ENCODE assay signal across 8 mouse cellular contexts in genomic region chr9:119357331-119358057, GRCm38 (mm10). TPM values are rescaled to one million over a fixed set of nuclear protein-coding genes. Genes with fewer than 3 reads are reported as not detected.
DNase-seq lines count a peak whose midpoint lies in the region; ATAC-seq and TF ChIP-seq lines count a peak whose summit lies in the region.

Gene Xylb, plus strand, starts transcription at chr9:119357381.

- H3K9me3 ChIP-seq in G1E (replicated peaks) = no peaks in the 10 kb centered on the region
- no peaks in the 10 kb centered on the region for H3K9me3 ChIP-seq in forebrain, postnatal 0 days (ENCODE audit: low read length)
- no peaks in the 10 kb centered on the region for H3K9me3 ChIP-seq in lung, embryonic 15.5 days

- peak within 1 kb of the TSS; percentile 54 for H3K9ac ChIP-seq in forebrain, postnatal 0 days
- H3K9ac ChIP-seq in lung, embryonic 15.5 days = peak within 1 kb of the TSS; percentile 68

- no peak within 1 kb of the TSS for H3K27ac ChIP-seq in forebrain, postnatal 0 days (ENCODE audit: low read depth, low read length)
- H3K27ac ChIP-seq in lung, embryonic 15.5 days = no peak within 1 kb of the TSS

- TF ChIP-seq CTCF in G1E (IDR thresholded peaks at IDR 0.05; ENCODE audit: low read depth, low read length) = peak; percentile 61
- TF ChIP-seq CTCF in forebrain, postnatal 0 days (IDR thresholded peaks at IDR 0.05; ENCODE audit: low read depth) = peak; percentile 85

- H3K4me1 ChIP-seq in G1E (ENCODE audit: insufficient read depth, low read depth, low read length) = peaks cover 17% of the 10 kb centered on the region
- H3K4me1 ChIP-seq in forebrain, postnatal 0 days (ENCODE audit: insufficient read depth) = no peaks in the 10 kb centered on the region
- 0 out of 2 replicates have a peak, but pooled peaks cover 6% of the 10 kb centered on the region for H3K4me1 ChIP-seq in lung, embryonic 15.5 days

- DNase-seq in G1E (ENCODE audit: low spot score) = peak; percentile 89
- DNase-seq in cerebellum, adult 18-20 months = peak; percentile 93 to 95
- DNase-seq in forebrain, postnatal 0 days = peak; percentile 85
- DNase-seq in heart, postnatal 4 days = peak; percentile 95
- peak; percentile 81 to 86 for DNase-seq in layer of hippocampus, adult 8-10 months (ENCODE audit: low spot score in 2 of 2)
- DNase-seq in ovary, adult 18-20 months (ENCODE audit: low spot score) = peak; percentile 80
- peak; percentile 76 for DNase-seq in thymus, postnatal 0 days (ENCODE audit: low spot score)

- no peaks in the 10 kb centered on the region for H3K27me3 ChIP-seq in G1E (ENCODE audit: insufficient read depth, low read length)
- H3K27me3 ChIP-seq in forebrain, postnatal 0 days (ENCODE audit: insufficient read depth, low read length) = no peaks in the 10 kb centered on the region
- H3K27me3 ChIP-seq in lung, embryonic 15.5 days = no peaks in the 10 kb centered on the region

- H3K36me3 ChIP-seq in G1E (replicated peaks) = peaks cover 33% of the 10 kb centered on the region
- no peaks in the 10 kb centered on the region for H3K36me3 ChIP-seq in forebrain, postnatal 0 days (ENCODE audit: insufficient read depth)
- H3K36me3 ChIP-seq in lung, embryonic 15.5 days = no peaks in the 10 kb centered on the region

- H3K4me3 ChIP-seq in G1E (ENCODE audit: low read depth, low read length) = peak within 1 kb of the TSS; percentile 84
- peak within 1 kb of the TSS; percentile 53 for H3K4me3 ChIP-seq in forebrain, postnatal 0 days (ENCODE audit: low read depth, low read length)
- peak within 1 kb of the TSS; percentile 71 for H3K4me3 ChIP-seq in lung, embryonic 15.5 days

- peak; percentile 91 for ATAC-seq in G1E (ENCODE audit: extremely low read depth, insufficient number of reproducible peaks, low FRiP score, poor library complexity, severe bottlenecking)
- peak; percentile 94 for ATAC-seq in forebrain, postnatal 0 days
- ATAC-seq in lung, embryonic 15.5 days (ENCODE audit: borderline replicate concordance, extremely low read depth, low FRiP score, low TSS enrichment) = peak; percentile 89

- 2% methylated on average over 65 of the region's 65 CpGs for WGBS in forebrain, postnatal 0 days
- WGBS in lung, embryonic 15.5 days = 2% methylated on average over 65 of the region's 65 CpGs

- H3K4me2 ChIP-seq in forebrain, postnatal 0 days (ENCODE audit: low read depth) = peak within 1 kb of the TSS; percentile 88
- H3K4me2 ChIP-seq in lung, embryonic 15.5 days = peak within 1 kb of the TSS; percentile 97

RNA-seq across cellular contexts. Expression of gene Xylb, which starts in this region (rescaled TPM):
- total RNA-seq in G1E (2014; fragmentation: Nextera tagmentation) (20.0 and 23.7 TPM in 2 replicates), G1E (2017) (9.9 and 10.3 TPM in 2 replicates)
- 7.7 and 8.1 TPM in 2 replicates for polyA plus RNA-seq in G1E (2012)
- total RNA-seq in forebrain, postnatal 0 days (2014; rRNA removed) = 5.0 and 9.0 TPM in 2 replicates
- 2.6 and 3.7 TPM in 2 replicates for polyA plus RNA-seq in forebrain, postnatal 0 days (2015; fragmentation: Nextera tagmentation; extraction: Ambion mirVana)
- total RNA-seq in heart, postnatal 4 days (2021) = 1 to 10 TPM in 1 of 2 experiments, under 1 TPM in 1; 0.52 to 1.0 TPM
- 1 to 10 TPM; 4.8 to 7.5 (median 5.5) TPM for total RNA-seq in layer of hippocampus, adult 8-10 months (2022)
- polyA plus RNA-seq in lung, embryonic 15.5 days (2015; fragmentation: Nextera tagmentation; extraction: Ambion mirVana) = 4.3 and 4.9 TPM in 2 replicates
- polyA plus RNA-seq in thymus, postnatal 0 days (2015; fragmentation: Nextera tagmentation; extraction: Ambion mirVana) = 0.99 and 1.5 TPM in 2 replicates
